Mouse (Mus musculus): ENCODE data around the gene Ddit4. TPM values are rescaled to one million over a fixed set of nuclear protein-coding genes. Genes with fewer than 3 reads are reported as not detected.

Ddit4 gene
- polyA plus RNA-seq, 1 experiment from 2014 or later: 42.0 TPM

DNA sequence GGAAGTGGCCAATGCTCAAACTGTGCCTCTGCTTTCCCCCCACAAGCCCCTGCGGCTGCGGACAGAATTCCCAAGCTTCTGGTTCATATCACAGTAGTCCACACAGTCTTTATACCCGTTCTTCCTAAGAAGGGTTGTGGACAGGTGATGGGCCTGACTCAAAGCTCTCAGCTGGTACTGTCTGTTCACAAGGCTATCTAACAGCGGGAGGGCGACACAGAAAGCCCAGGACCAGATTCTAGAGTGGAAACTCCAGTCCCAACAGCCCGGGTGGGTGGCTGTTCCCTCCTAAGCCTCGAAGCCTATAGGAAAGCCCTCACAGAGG lies 31.2 kb downstream of the Ddit4 start:
- H3K36me3 ChIP-seq (replicated peaks): no peaks in the 10 kb centered on the region
- H3K27ac ChIP-seq (replicated peaks): peak overlapping the region; percentile 87
- no peaks in the 10 kb centered on the region for H3K9me3 ChIP-seq
- H3K27me3 ChIP-seq (replicated peaks; ENCODE audit: low read depth, poor library complexity, severe bottlenecking): no peaks in the 10 kb centered on the region
- no peak for DNase-seq (ENCODE audit: low spot score)
- WGBS: 23% methylated on average over 7 of the region's 7 CpGs
- peak overlapping the region; percentile 53 for H3K4me3 ChIP-seq
- peaks cover 62% of the 10 kb centered on the region for H3K4me1 ChIP-seq

DNA sequence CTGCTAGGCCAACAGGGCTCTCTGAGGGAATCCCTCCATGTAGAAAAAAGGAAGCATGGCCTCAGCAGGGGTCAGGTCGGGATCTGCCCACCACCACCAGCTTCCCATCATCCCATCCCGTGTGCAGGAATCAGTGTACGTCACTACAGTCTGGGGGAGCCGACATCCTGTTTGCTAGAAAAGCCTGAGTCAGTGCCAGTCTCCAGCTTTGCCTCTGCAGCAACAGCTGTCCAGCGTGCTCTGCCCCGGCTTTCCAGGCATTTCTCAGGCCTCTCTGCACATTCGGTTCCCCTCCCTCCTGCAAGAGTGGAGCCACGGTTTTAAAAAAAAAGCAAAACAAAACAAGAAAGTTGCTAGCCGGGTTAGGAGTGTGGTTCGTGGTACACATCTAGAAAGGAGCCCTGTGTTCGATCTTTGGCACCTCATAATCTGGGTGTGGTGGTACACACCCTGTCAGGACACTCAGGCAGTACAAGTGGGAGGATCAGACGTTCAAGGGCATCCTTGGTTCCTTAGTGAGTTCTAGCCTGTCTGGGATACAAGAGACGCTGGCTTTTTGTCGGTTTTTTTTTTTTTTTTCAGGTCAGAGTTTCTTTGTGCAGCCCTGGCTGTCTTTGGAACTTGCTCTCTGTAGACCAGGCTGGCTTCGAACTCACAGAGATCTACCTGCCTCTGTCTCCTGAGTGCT lies 32.0 kb downstream of the Ddit4 start:
- DNase-seq (ENCODE audit: low spot score): peak; percentile 39
- peak overlapping the region; percentile 87 for H3K27ac ChIP-seq (replicated peaks)
- 40% methylated on average over 15 of the region's 15 CpGs for WGBS
- H3K36me3 ChIP-seq (replicated peaks): no peaks in the 10 kb centered on the region
- no peaks in the 10 kb centered on the region for H3K9me3 ChIP-seq
- peaks cover 66% of the 10 kb centered on the region for H3K4me1 ChIP-seq
- no peaks in the 10 kb centered on the region for H3K27me3 ChIP-seq (replicated peaks; ENCODE audit: low read depth, poor library complexity, severe bottlenecking)
- no peak overlapping the region for H3K4me3 ChIP-seq

DNA sequence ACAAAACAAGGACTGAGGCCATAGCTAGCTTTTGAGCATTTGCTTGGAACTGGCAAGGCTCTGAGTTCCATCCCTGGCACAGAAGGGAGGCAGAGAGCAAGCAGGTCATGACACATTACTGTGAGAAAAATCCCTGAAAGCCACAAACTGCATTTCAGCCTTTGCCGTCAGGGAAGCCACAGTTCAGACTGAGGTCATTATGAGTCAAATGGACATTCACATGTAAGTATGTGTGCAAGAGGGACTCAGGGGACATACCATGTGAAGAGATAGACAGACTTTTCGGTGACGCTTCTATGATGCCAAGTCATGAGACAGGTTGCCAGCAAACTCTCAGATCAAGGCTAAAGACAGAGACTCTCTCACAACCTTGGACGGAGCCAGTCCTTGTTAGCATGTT lies 33.5 kb downstream of the Ddit4 start:
- peaks cover 61% of the 10 kb centered on the region for H3K4me1 ChIP-seq
- H3K36me3 ChIP-seq (replicated peaks): no peaks in the 10 kb centered on the region
- no peak for DNase-seq (ENCODE audit: low spot score)
- WGBS: 92% methylated on average over 4 of the region's 4 CpGs
- H3K4me3 ChIP-seq: no peak overlapping the region
- H3K9me3 ChIP-seq: no peaks in the 10 kb centered on the region
- H3K27me3 ChIP-seq (replicated peaks; ENCODE audit: low read depth, poor library complexity, severe bottlenecking): no peaks in the 10 kb centered on the region
- H3K27ac ChIP-seq (replicated peaks): no peak overlapping the region; the same call in 1 of the 2 replicates

DNA sequence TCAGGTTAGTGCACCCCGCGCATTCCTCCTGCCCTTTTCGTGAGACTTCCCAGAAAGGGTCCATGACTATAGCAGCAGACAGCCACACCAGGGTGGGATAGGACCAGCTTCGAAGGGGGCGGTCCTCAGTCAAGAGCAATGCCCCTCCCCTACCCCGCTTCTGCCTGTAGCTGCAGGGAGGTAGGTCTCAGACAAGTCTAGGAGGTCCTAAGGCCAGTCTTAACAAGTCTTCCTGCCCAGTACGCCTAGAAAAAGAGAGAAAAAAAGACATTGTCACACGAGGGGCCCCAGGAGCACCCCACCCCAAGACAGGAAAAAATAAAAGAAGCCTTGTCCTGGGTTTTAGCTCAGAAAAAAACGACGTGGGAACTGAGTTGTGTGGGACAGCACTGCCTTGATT lies 35.0 kb downstream of the Ddit4 start:
- Histone ChIP-seq H3K27me3 (replicated peaks; ENCODE audit: low read depth, poor library complexity, severe bottlenecking) (no peaks in the 10 kb centered on the region), H3K27ac (replicated peaks) (peak overlapping the region; percentile 88), H3K36me3 (replicated peaks) (no peaks in the 10 kb centered on the region), H3K4me1 (peaks cover 63% of the 10 kb centered on the region), H3K4me3 (peak overlapping the region; percentile 54), H3K9me3 (no peaks in the 10 kb centered on the region)
- peak; percentile 88 for DNase-seq (ENCODE audit: low spot score)
- 2% methylated on average over 10 of the region's 10 CpGs for WGBS

DNA sequence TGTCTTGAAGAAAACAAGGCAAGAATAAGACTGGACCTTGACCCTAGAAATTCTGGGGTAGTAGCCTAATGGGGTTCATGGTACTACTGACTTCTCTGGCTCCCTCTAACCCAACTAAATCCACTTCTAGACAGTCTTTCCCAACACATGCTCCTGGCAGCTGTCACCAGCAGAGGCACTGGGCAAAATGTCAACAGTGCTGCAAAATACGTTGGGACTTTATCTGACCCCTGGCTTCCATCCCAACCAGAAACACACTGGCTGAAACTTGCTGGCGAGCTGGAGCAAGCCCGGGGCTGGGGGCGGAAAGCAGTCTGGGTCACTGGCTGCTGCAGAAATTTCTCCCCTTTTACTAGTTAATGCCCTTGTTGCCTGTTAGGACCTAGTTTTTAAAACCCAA lies 35.5 kb downstream of the Ddit4 start:
- peak overlapping the region; percentile 54 for H3K4me3 ChIP-seq
- H3K27ac ChIP-seq (replicated peaks): peak overlapping the region; percentile 88
- no peak for DNase-seq (ENCODE audit: low spot score)
- H3K4me1 ChIP-seq: peaks cover 63% of the 10 kb centered on the region
- no peaks in the 10 kb centered on the region for H3K9me3 ChIP-seq
- 7% methylated on average over 4 of the region's 4 CpGs for whole genome bisulfite sequencing
- no peaks in the 10 kb centered on the region for H3K36me3 ChIP-seq (replicated peaks)
- H3K27me3 ChIP-seq (replicated peaks; ENCODE audit: low read depth, poor library complexity, severe bottlenecking): no peaks in the 10 kb centered on the region

DNA sequence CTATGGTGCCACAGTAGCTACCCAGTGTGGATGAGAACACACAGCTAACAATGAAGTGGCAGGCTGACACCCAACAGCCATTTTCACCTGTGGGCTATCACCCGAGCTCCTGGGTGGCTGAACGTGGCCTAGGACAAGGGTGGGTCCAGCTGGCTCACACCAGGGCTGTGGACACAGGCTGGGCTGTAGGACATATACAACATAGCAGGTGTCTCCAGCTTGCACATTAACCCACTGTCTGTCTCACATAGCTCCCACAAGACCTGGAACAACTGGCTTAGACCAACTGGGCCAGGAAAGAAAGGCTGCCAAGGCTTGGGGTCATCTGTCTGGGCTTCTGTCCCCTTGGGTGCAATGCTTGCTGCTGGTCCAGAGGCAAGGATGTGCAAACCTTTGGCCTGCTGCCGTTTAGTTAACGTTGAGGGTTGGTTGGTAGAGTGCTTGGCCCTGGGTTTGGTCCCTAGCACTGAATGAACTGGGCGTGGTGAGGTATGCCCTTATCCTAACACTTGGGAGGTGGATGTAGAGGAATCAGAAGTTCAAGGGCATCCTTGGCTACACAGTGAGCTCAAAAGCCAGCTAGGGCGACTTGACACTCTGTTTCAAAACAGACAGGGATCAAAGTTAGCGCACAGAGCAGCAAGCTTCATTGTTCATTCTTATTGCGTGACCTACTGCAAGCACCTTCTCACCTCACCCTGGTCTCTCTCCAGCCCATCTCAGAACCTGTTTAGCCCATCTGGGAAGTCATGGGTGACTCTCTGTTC lies 36.3 kb downstream of the Ddit4 start:
- peak overlapping the region; percentile 88; the same call in 1 of the 2 replicates for H3K27ac ChIP-seq (replicated peaks)

DNA sequence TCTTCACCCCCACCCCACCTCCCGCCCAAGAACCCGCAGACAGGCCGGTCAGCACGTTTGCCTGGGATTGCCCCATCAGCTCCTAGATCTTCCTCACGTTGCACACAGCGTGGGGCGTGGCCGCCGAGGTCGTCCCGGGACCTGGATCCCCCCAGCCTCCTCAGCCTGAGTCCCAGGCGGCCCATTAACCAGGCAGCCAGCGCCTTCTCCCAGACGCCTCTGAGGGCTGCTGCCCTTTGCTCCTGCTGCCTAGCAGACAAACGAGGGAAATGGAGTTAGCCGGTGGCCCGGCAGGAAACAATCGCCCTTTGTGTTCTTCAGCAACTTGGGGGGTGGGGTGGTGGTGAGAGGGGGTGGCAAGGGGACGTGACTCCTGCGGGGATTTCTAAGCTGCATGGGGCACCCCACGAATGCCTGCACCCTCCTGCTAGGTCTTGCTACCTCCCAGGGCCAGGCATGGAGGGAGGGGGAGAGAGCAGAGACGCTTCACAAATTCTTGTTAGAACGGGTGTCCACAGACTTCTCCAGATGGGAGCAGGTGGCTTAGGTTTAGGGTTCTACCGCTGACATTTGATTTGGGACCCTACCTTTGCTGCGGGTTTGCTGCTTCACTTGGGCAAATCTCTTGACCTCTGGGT lies 40.0 kb downstream of the Ddit4 start:
- peak overlapping the region; percentile 43 for H3K4me3 ChIP-seq
- H3K27me3 ChIP-seq (replicated peaks; ENCODE audit: low read depth, poor library complexity, severe bottlenecking): peaks cover 16% of the 10 kb centered on the region; the same call in 1 of the 2 replicates
- no peaks in the 10 kb centered on the region for H3K9me3 ChIP-seq
- H3K27ac ChIP-seq (replicated peaks): peak overlapping the region; percentile 87
- 2% methylated on average over 25 of the region's 25 CpGs for WGBS
- peak; percentile 74 for DNase-seq (ENCODE audit: low spot score)
- H3K36me3 ChIP-seq (replicated peaks): no peaks in the 10 kb centered on the region
- peaks cover 73% of the 10 kb centered on the region for H3K4me1 ChIP-seq

More for the DNA sequence above, 36.3 kb downstream of the Ddit4 start:
- Histone ChIP-seq H3K36me3 (replicated peaks) (no peaks in the 10 kb centered on the region), H3K4me1 (peaks cover 63% of the 10 kb centered on the region), H3K27me3 (replicated peaks; ENCODE audit: low read depth, poor library complexity, severe bottlenecking) (peaks cover 2% of the 10 kb centered on the region; the same call in 1 of the 2 replicates), H3K9me3 (no peaks in the 10 kb centered on the region), H3K4me3 (no peak overlapping the region)
- DNase-seq (ENCODE audit: low spot score): no peak
- 90% methylated on average over 8 of the region's 8 CpGs for WGBS

DNA sequence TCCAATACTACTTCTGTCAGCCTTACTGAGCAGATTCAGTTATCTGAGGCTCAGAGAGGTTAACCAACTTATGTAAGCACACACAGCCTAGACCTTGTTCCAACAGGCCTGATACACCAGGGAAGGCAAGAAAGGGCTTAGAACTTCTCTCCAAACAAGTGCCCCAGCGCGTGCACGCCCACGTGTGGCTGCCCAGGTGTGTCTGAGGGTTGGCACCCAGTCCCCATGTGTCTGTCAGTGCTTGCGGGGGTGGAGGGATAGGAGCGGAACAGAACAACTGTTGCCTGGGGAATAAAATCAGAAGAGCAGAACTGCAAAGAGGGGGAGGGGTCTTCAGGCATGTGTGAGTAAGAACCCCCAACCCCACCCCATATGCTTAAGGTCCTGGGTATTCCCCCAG lies 40.5 kb downstream of the Ddit4 start:
- H3K4me3 ChIP-seq: peak overlapping the region; percentile 43
- H3K4me1 ChIP-seq: peaks cover 68% of the 10 kb centered on the region
- no peaks in the 10 kb centered on the region for H3K36me3 ChIP-seq (replicated peaks)
- H3K27me3 ChIP-seq (replicated peaks; ENCODE audit: low read depth, poor library complexity, severe bottlenecking): peaks cover 16% of the 10 kb centered on the region; the same call in 1 of the 2 replicates
- no peak for DNase-seq (ENCODE audit: low spot score)
- no peaks in the 10 kb centered on the region for H3K9me3 ChIP-seq
- peak overlapping the region; percentile 87 for H3K27ac ChIP-seq (replicated peaks)
- WGBS: 22% methylated on average over 6 of the region's 6 CpGs

DNA sequence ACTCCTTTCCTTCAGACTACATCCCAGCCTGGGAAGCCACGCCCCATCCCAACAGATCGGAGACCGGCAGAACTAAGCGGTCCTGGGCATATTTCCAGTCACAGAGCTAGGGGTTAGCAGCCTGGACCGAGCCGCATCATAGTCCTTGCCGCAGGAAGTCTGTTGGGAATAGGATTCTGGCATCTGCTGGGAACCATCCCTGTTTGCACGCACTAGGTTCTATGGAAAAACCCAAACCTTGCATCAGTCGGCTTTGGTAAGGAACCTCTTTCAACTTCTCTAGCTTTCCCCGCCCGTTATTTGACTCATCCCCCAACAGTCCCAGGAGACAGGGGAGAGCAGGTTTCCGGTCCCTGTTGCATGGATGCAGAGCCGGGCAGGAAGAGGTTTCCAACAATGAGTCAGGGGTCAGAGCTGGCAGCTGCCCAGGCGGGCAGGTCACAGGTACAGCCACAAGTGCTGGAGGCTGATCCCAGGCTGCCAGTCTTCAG lies 42.2 kb downstream of the Ddit4 start:
- Histone ChIP-seq H3K4me3 (peak overlapping the region; percentile 38), H3K27ac (replicated peaks) (peak overlapping the region; percentile 71), H3K4me1 (peaks cover 57% of the 10 kb centered on the region), H3K36me3 (replicated peaks) (no peaks in the 10 kb centered on the region), H3K9me3 (no peaks in the 10 kb centered on the region), H3K27me3 (replicated peaks; ENCODE audit: low read depth, poor library complexity, severe bottlenecking) (peaks cover 16% of the 10 kb centered on the region; the same call in 1 of the 2 replicates)
- DNase-seq (ENCODE audit: low spot score): peak; percentile 58
- WGBS: 8% methylated on average over 14 of the region's 14 CpGs

DNA sequence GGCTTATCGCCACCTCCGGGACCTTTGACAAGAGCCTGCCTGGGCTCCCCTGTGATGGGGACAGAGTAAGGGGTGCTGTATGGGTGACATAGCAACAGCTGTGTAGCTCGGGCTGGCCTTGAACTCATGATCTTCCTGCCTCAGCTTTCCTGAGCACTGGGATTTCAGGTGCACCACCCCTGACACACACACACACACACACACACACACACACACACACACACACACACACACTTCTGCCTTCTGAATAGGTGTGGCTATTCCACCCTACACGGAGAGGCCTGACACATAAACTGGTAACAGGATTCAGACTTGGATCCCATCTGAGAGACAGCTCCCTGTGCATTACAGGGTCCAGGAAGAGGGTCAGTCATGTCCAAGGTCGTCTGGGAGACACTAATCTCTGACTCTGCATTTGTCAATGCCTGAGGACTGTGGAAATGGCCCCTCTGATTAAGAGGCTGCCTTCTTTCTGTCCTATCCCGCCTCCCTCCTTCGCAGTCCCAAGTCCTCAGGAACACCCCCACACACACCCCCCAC lies 42.8 kb downstream of the Ddit4 start:
- no peak for DNase-seq (ENCODE audit: low spot score)
- Histone ChIP-seq H3K27me3 (replicated peaks; ENCODE audit: low read depth, poor library complexity, severe bottlenecking) (peaks cover 16% of the 10 kb centered on the region; the same call in 1 of the 2 replicates), H3K36me3 (replicated peaks) (no peaks in the 10 kb centered on the region), H3K9me3 (no peaks in the 10 kb centered on the region), H3K4me1 (peaks cover 57% of the 10 kb centered on the region), H3K27ac (replicated peaks) (peak overlapping the region; percentile 71), H3K4me3 (peak overlapping the region; percentile 38)
- 54% methylated on average over 7 of the region's 7 CpGs for WGBS

DNA sequence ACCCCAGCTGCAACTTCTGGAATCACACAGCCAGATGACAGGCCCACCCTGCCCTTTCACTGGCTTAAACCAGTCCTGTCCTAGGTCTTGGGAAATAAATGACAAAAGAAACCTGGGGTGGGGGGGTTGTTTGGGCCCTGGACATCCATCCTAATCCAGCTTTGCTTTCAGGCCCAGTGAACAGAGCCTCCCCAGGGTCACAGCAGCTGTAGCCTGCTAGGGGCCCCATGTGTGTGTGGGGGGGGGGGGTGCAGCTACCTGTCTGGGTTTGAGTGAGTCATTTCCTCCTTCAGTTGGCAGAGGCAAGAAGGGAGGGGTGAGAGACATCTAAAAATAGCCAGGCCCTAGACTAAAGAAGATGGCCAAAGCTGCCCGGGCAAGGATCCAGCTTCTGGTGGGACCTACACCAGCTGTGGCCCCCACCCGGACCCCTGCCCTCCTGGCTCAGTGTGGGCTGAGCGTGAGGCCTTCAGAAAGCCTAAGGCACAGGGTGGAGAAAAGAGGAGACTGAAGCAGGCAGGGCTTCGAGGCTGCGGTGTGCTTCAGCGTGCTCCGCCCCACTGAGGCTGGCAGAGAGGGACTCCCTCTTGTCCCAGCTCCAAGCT lies 43.8 kb downstream of the Ddit4 start:
- H3K4me3 ChIP-seq: no peak overlapping the region
- H3K27ac ChIP-seq (replicated peaks): peak overlapping the region; percentile 76
- no peaks in the 10 kb centered on the region for H3K9me3 ChIP-seq
- no peak for DNase-seq (ENCODE audit: low spot score)
- peaks cover 65% of the 10 kb centered on the region for H3K4me1 ChIP-seq
- 45% methylated on average over 7 of the region's 7 CpGs for WGBS
- peaks cover 16% of the 10 kb centered on the region; the same call in 1 of the 2 replicates for H3K27me3 ChIP-seq (replicated peaks; ENCODE audit: low read depth, poor library complexity, severe bottlenecking)
- no peaks in the 10 kb centered on the region for H3K36me3 ChIP-seq (replicated peaks)

DNA sequence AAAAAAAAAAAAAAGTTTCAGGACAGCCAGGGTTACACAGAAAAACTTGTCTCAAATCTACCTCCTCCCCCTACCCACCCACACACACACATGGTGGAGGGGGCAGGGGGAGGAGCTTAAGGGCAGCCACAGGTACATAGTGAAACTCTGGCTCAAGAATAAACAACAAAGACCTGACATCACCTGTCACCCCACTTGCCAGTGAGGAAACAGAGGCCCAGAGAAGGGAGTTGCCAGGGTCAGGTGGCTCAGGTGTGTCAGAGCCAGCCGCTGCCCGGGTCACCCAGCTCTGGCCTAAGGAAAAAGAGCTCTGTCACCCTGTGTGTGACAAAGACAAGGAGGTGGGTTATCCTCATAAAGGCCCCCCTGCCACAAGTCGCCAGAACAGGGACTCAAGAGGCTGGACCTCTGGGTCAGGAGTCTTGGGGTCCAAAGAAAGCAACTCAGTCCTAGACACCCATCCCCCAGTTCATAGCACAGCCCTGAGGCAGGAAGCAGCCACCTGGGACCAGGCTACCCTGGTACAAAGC lies 44.5 kb downstream of the Ddit4 start:
- peaks cover 65% of the 10 kb centered on the region for H3K4me1 ChIP-seq
- H3K27ac ChIP-seq (replicated peaks): peak overlapping the region; percentile 76
- DNase-seq (ENCODE audit: low spot score): no peak
- peaks cover 16% of the 10 kb centered on the region; the same call in 1 of the 2 replicates for H3K27me3 ChIP-seq (replicated peaks; ENCODE audit: low read depth, poor library complexity, severe bottlenecking)
- 55% methylated on average over 3 of the region's 3 CpGs for WGBS
- H3K4me3 ChIP-seq: no peak overlapping the region
- H3K9me3 ChIP-seq: no peaks in the 10 kb centered on the region
- H3K36me3 ChIP-seq (replicated peaks): no peaks in the 10 kb centered on the region
